Mouse (Mus musculus) embryonic facial prominence, embryonic 13.5 days (tissue): Measurements from ENCODE around the gene Lhfpl5. TPM values are rescaled to one million over a fixed set of nuclear protein-coding genes. Genes with fewer than 3 reads are reported as not detected.
"Not testable (repeated sequence)": the region's sequence is repeated elsewhere in the genome, so short reads cannot be mapped to it uniquely, and the experiment has no call there.

Experiments used
- ATAC-seq: fragments of 200-750 bp; cut with Nextera tagmentation; 2 replicates; pipeline ENCODE4 v1.8.0; 2017; ENCODE audit warnings: low read depth; ENCODE audit not compliant: insufficient number of reproducible peaks, insufficient read depth, low FRiP score, low TSS enrichment
- H3K27ac ChIP-seq: fragments of 300-500 bp; sonication (generic); 2 replicates; pipeline ENCODE4 v1.5.1; 2015; ENCODE audit warnings: moderate library complexity, mild to moderate bottlenecking, inconsistent platforms
- H3K27me3 ChIP-seq: fragments of 300-500 bp; sonication (generic); 2 replicates; pipeline ENCODE4 v1.6.1; 2015; ENCODE audit warnings: mild to moderate bottlenecking, inconsistent platforms
- H3K36me3 ChIP-seq: fragments of 300-500 bp; sonication (generic); 2 replicates; pipeline ENCODE4 v1.6.1; 2015; ENCODE audit warnings: mild to moderate bottlenecking, inconsistent platforms
- H3K4me1 ChIP-seq: fragments of 300-500 bp; sonication (generic); 2 replicates; pipeline ENCODE4 v1.6.1; 2015; ENCODE audit warnings: inconsistent platforms
- H3K4me2 ChIP-seq: fragments of 300-500 bp; sonication (generic); 2 replicates; pipeline ENCODE4 v1.6.1; 2015; ENCODE audit warnings: moderate library complexity, mild to moderate bottlenecking, inconsistent platforms
- H3K4me3 ChIP-seq: fragments of 300-500 bp; sonication (generic); 2 replicates; pipeline ENCODE4 v1.5.1; 2015; ENCODE audit warnings: mild to moderate bottlenecking, inconsistent platforms
- H3K9ac ChIP-seq: fragments of 300-500 bp; sonication (generic); 2 replicates; pipeline ENCODE4 v1.6.1; 2015; ENCODE audit warnings: mild to moderate bottlenecking, inconsistent platforms
- H3K9me3 ChIP-seq: fragments of 300-500 bp; sonication (generic); 2 replicates; pipeline ENCODE4 v1.6.1; 2016; ENCODE audit warnings: inconsistent platforms
- WGBS: fragments of 180-500 bp; shearing (Covaris S2); methylation state at CpG from one replicate; pipeline ENCODE4 v1.1.7; 2015; ENCODE audit warnings: mixed read lengths; 5-methylcytosine and 5-hydroxymethylcytosine counted together
- polyA plus RNA-seq: library from polyadenylated mRNA; unstranded; fragments of >200 nt; fragmentation: Nextera tagmentation; extraction: Ambion mirVana; gene quantifications from 2 replicates; pipeline ENCODE4 v1.2.1, GENCODE M21; 2015

Lhfpl5 gene
- polyA plus RNA-seq, 1 experiment from 2014 or later = 0.76 TPM

GRCm38 (mm10) chr17:28549111-28549510 lies 26.3 kb upstream of the Lhfpl5 start, which contains the start of gene Clpsl2:
Gene Clpsl2, plus strand, starts transcription at chr17:28549411.
- Histone ChIP-seq H3K9ac (no peak within 1 kb of the TSS), H3K4me2 (no peak within 1 kb of the TSS), H3K27ac (no peak within 1 kb of the TSS), H3K27me3 (no peaks in the 10 kb centered on the region; the same call in 1 of the 2 replicates), H3K9me3 (no peaks in the 10 kb centered on the region), H3K4me1 (peaks cover 15% of the 10 kb centered on the region), H3K36me3 (no peaks in the 10 kb centered on the region), H3K4me3 (no peak within 1 kb of the TSS)
- no peak for ATAC-seq
- WGBS = 69% methylated on average over 14 of the region's 14 CpGs

DNA sequence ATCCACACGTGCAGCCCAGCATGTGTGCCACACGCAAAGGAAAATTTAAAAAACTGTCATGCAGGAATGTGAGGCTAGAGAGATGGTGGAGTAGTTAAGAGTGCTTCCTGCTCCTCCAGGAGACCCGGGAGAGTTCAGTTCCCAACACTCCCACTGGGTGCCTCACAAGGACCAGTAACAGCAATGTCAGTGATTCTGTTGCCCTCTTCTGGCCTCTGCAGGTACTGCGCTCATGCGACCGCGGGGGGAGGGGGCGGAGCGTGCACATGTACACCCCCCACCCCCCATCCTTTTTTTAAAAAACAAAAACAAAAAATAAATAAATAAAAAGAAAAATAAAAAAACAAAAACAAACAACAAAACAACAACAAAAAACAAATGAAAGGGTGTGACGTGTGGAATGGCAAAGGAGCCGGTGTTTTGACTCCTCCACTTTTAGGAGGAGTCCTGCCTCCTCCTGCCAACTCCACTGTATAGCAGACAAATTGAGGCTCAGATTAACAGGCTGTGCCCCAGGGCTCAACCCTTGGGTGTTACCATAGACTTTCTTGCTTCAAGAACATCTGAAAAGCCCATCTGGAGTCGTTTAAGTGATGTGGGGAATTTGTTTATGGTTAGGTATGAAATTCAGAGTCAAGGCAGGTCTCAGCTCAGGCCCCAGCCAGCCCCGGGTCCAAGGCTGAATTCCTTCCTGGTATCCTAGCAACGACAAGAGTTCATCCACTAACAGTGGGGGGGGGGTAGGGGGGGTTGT lies 22.2 kb upstream of the Lhfpl5 start:
- H3K27ac ChIP-seq = peak overlapping the region; percentile 62
- H3K9me3 ChIP-seq = no peaks in the 10 kb centered on the region
- H3K36me3 ChIP-seq = no peaks in the 10 kb centered on the region
- no peak overlapping the region for H3K9ac ChIP-seq
- peak overlapping the region; percentile 34 for H3K4me2 ChIP-seq
- H3K4me1 ChIP-seq = peaks cover 43% of the 10 kb centered on the region
- peak; percentile 56; the same call in 1 of the 2 replicates for ATAC-seq
- 1% methylated on average over 14 of the region's 14 CpGs for WGBS
- no peaks in the 10 kb centered on the region; the same call in 1 of the 2 replicates for H3K27me3 ChIP-seq
- no peak overlapping the region for H3K4me3 ChIP-seq

- H3K27me3 ChIP-seq, H3K36me3 ChIP-seq, H3K4me3 ChIP-seq, H3K4me2 ChIP-seq, H3K9ac ChIP-seq, ATAC-seq, H3K9me3 ChIP-seq: not testable (repeated sequence)
- Histone ChIP-seq H3K27ac (peak overlapping the region; percentile 62; the same call in 1 of the 2 replicates), H3K4me1 (peaks cover 44% of the 10 kb centered on the region)
- WGBS = 86% methylated on average over 4 of the region's 4 CpGs
These were observed 21.4 kb upstream of the Lhfpl5 start for GRCm38 (mm10) chr17:28554021-28554420.

- Histone ChIP-seq H3K4me3 (no peak overlapping the region), H3K4me2 (0 out of 2 replicates have a peak overlapping the region, but pooled peaks have one; percentile 17), H3K4me1 (peaks cover 44% of the 10 kb centered on the region), H3K9ac (0 out of 2 replicates have a peak overlapping the region, but pooled peaks have one; percentile 12), H3K27me3 (no peaks in the 10 kb centered on the region), H3K27ac (peak overlapping the region; percentile 63), H3K36me3 (no peaks in the 10 kb centered on the region), H3K9me3 (no peaks in the 10 kb centered on the region)
- ATAC-seq = no peak
- 39% methylated on average over 6 of the region's 6 CpGs for WGBS
These were observed 18.6 kb upstream of the Lhfpl5 start for GRCm38 (mm10) chr17:28556635-28557396.

DNA sequence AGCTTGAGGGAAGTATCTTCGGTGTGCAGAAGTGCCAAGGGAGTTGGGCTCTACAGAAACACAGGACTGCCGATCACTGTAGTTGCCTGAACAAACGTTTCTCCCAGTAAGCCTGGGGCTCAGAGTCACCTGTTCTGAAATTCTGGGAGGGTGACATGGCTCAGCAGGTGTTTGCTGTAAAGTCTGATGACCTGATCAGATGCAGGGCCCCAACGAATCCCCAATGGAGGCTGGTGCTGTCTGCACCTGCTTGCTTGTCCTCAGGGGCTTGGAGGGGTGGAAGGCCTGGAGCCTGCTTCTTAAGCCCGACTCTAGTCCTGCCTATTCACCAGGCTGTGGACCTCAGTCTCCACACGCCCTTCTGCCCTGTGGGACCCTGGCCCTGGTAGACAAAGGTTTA lies 17.7 kb upstream of the Lhfpl5 start:
- Histone ChIP-seq H3K27me3 (no peaks in the 10 kb centered on the region), H3K27ac (no peak overlapping the region), H3K9ac (no peak overlapping the region), H3K4me1 (peaks cover 39% of the 10 kb centered on the region), H3K4me2 (no peak overlapping the region), H3K36me3 (no peaks in the 10 kb centered on the region), H3K4me3 (no peak overlapping the region), H3K9me3 (no peaks in the 10 kb centered on the region)
- WGBS = 64% methylated on average over 6 of the region's 6 CpGs
- no peak for ATAC-seq

GRCm38 (mm10) chr17:28560598-28560997 lies 14.8 kb upstream of the Lhfpl5 start, which contains the start of gene Clps:
Gene Clps, minus strand, starts transcription at chr17:28560766.
- WGBS = 87% methylated on average over 4 of the region's 4 CpGs
- Histone ChIP-seq H3K9ac (no peak within 1 kb of the TSS), H3K4me2 (no peak within 1 kb of the TSS), H3K27me3 (no peaks in the 10 kb centered on the region), H3K36me3 (no peaks in the 10 kb centered on the region), H3K4me3 (no peak within 1 kb of the TSS), H3K4me1 (peaks cover 26% of the 10 kb centered on the region), H3K9me3 (no peaks in the 10 kb centered on the region), H3K27ac (no peak within 1 kb of the TSS)
- no peak for ATAC-seq

DNA sequence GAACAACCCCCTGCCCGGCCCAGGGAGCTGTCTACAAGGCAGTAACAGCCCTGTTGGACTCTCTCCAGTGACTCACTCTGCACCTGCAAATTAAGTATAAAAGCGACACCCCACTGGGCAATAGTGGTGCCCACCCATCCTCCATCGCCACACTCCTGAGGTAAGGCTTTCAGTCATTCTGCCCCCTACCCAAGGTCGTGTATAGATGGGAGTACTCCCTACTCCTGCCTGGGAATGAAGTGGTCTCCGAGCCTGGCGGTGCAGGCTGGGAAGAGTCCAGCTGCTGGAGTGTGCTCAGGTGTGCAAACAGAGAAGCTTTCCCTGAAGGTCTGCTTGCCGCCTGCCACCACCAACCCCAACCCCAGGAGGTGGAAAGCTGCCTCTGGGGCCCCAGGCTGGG lies 13.8 kb upstream of the Lhfpl5 start:
- H3K4me2 ChIP-seq = no peak overlapping the region
- H3K9me3 ChIP-seq = no peaks in the 10 kb centered on the region
- 57% methylated on average over 7 of the region's 7 CpGs for WGBS
- no peaks in the 10 kb centered on the region for H3K27me3 ChIP-seq
- H3K36me3 ChIP-seq = no peaks in the 10 kb centered on the region
- ATAC-seq = no peak
- H3K4me3 ChIP-seq = no peak overlapping the region
- peaks cover 16% of the 10 kb centered on the region for H3K4me1 ChIP-seq
- no peak overlapping the region for H3K9ac ChIP-seq
- no peak overlapping the region for H3K27ac ChIP-seq

GRCm38 (mm10) chr17:28565181-28565580 lies 10.3 kb upstream of the Lhfpl5 start:
- Histone ChIP-seq H3K36me3 (no peaks in the 10 kb centered on the region), H3K4me3 (no peak overlapping the region), H3K4me1 (no peaks in the 10 kb centered on the region), H3K4me2 (no peak overlapping the region), H3K9me3 (no peaks in the 10 kb centered on the region), H3K9ac (no peak overlapping the region), H3K27ac (no peak overlapping the region), H3K27me3 (no peaks in the 10 kb centered on the region)
- no peak for ATAC-seq

- H3K27ac ChIP-seq = no peak overlapping the region
- no peak overlapping the region for H3K4me3 ChIP-seq
- H3K9me3 ChIP-seq = no peaks in the 10 kb centered on the region
- WGBS = 32% methylated on average over 3 of the region's 3 CpGs
- H3K27me3 ChIP-seq = no peaks in the 10 kb centered on the region
- no peak for ATAC-seq
- no peaks in the 10 kb centered on the region for H3K36me3 ChIP-seq
- H3K4me2 ChIP-seq = no peak overlapping the region
- no peak overlapping the region for H3K9ac ChIP-seq
- H3K4me1 ChIP-seq = no peaks in the 10 kb centered on the region
These were observed 7.9 kb upstream of the Lhfpl5 start for GRCm38 (mm10) chr17:28567541-28567940.

DNA sequence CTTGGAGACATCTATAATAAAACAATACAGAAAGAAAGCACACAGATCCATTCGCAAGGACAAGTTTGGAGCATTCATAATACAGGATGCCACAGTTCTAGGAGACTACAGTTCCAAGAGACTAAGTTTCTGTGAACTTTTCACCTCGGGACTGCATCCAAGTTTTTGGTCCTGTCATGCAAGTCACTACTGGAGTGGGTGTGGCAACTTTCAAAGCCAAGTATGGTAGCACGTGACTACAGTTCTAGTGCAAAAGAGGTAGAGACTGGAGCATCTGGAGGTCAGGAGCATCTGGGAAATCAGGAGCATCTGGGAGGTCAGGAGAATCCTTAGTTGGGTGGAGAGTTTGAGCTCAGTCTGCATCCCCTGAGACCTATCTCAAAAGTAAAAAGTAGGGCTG lies 3.6 kb upstream of the Lhfpl5 start:
- Histone ChIP-seq H3K4me2 (no peak overlapping the region), H3K27ac (no peak overlapping the region), H3K27me3 (peaks cover 6% of the 10 kb centered on the region), H3K9ac (no peak overlapping the region), H3K4me3 (no peak overlapping the region), H3K36me3 (no peaks in the 10 kb centered on the region), H3K4me1 (peaks cover 9% of the 10 kb centered on the region), H3K9me3 (no peaks in the 10 kb centered on the region)
- WGBS = 81% methylated on average over 3 of the region's 3 CpGs
- no peak for ATAC-seq

DNA sequence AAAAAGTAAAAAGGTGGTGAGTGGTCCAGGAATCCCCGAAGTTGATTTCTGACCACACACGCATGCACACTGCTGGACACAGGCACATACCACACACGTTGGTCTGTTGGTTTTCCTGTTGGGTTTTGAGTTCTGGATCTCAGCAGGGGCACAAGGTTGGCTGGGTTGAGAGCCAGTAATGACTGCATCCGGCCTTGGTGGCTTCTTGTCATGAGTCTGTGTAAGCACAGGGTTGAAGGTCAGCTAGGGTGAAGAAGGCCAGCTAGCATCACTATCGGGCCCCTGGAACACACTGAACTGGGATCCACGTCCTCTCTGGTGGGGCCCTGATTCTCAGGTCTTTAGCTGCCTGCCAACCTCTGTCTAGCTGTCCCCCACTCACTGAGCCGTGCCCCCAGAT lies 2.9 kb upstream of the Lhfpl5 start:
- no peak for ATAC-seq
- no peaks in the 10 kb centered on the region for H3K36me3 ChIP-seq
- 80% methylated on average over 7 of the region's 7 CpGs for WGBS
- no peaks in the 10 kb centered on the region for H3K9me3 ChIP-seq
- no peak overlapping the region for H3K4me2 ChIP-seq
- peaks cover 6% of the 10 kb centered on the region for H3K27me3 ChIP-seq
- H3K9ac ChIP-seq = no peak overlapping the region
- no peak overlapping the region for H3K27ac ChIP-seq
- no peak overlapping the region for H3K4me3 ChIP-seq
- H3K4me1 ChIP-seq = peaks cover 9% of the 10 kb centered on the region

GRCm38 (mm10) chr17:28572941-28573340 lies 2.5 kb upstream of the Lhfpl5 start:
- peaks cover 6% of the 10 kb centered on the region for H3K27me3 ChIP-seq
- 84% methylated on average over 6 of the region's 6 CpGs for WGBS
- H3K4me2 ChIP-seq = no peak overlapping the region
- peaks cover 9% of the 10 kb centered on the region for H3K4me1 ChIP-seq
- no peak overlapping the region for H3K4me3 ChIP-seq
- no peaks in the 10 kb centered on the region for H3K9me3 ChIP-seq
- no peak overlapping the region for H3K27ac ChIP-seq
- H3K36me3 ChIP-seq = no peaks in the 10 kb centered on the region
- ATAC-seq = no peak
- no peak overlapping the region for H3K9ac ChIP-seq
